Mouse (Mus musculus): ENCODE results near the gene Anks1. TPM values are rescaled to one million over a fixed set of nuclear protein-coding genes. Genes with fewer than 3 reads are reported as not detected.
"Not testable (repeated sequence)": the region's sequence is repeated elsewhere in the genome, so short reads cannot be mapped to it uniquely, and the experiment has no call there.

Anks1 gene
- polyA plus RNA-seq, 1 experiment from 2014 or later, result 18.7 TPM

DNA sequence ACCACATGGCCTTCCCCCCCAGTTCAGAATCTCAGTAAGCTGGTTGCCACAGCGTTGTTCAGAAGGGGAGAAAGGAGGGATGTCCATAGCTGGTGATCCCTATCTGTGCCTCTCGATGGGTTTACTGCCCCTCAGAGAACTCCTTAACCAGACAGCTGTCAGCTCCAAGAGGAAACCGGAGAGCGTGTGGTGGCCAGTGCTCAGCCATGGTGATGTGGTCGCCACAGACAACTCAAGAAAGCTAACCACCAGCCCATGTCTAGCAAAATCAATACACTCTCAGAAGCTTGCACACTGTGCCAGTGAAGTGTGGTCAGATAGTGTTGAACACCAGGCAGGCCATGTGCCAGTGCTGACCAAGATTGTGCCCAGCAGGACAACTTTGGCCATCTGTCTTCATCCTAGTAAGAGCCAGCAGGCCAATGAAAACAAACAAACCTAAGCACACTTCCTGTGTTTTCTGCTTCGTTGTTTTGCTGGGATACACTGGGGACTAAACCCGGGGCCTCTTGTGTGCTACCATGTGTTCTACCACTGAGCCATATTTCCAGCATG lies 73.7 kb downstream of the Anks1 start:
- H3K27me3 ChIP-seq (ENCODE audit: insufficient read depth, low read length), result no peaks in the 10 kb centered on the region
- no peak for TF ChIP-seq CTCF (IDR thresholded peaks at IDR 0.05; ENCODE audit: low read depth)
- H3K36me3 ChIP-seq (ENCODE audit: insufficient read depth), result peaks cover 45% of the 10 kb centered on the region
- ATAC-seq (ENCODE audit: insufficient read depth) (no peak), DNase-seq (no peak)
- H3K4me2 ChIP-seq, result no peak overlapping the region
- 70% methylated on average over 7 of the region's 7 CpGs for WGBS
- H3K4me1 ChIP-seq (ENCODE audit: insufficient read depth), result no peaks in the 10 kb centered on the region
- no peak overlapping the region for H3K27ac ChIP-seq (ENCODE audit: low read depth)
- no peak overlapping the region for H3K9ac ChIP-seq
- no peak overlapping the region for H3K4me3 ChIP-seq (ENCODE audit: low read depth, low read length)
- no peaks in the 10 kb centered on the region for H3K9me3 ChIP-seq (ENCODE audit: low read depth, low read length)

DNA sequence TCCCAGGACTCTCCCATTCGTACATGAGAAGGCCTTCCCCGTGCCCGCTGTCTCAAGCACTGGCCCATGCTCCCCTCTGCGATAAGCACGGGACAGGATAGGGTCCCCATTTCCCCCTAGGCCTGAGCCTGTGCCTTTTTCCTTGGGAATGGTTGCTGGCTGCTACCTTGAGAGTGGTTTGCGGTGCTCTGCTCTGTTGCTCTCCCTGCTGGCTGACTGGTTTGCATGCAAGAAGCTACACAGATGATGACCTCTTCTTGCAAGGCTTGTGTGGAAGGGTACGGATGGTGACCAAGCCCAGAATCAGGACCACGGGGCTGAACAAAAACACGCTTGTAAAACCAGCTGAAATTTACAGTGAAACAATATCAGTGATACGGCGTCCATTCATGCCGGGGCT lies 75.3 kb downstream of the Anks1 start:
- DNase-seq (peak; percentile 33), ATAC-seq (ENCODE audit: insufficient read depth) (no peak)
- Histone ChIP-seq H3K9ac (no peak overlapping the region), H3K27ac (ENCODE audit: low read depth) (no peak overlapping the region), H3K4me2 (no peak overlapping the region), H3K4me3 (ENCODE audit: low read depth, low read length) (no peak overlapping the region), H3K9me3 (ENCODE audit: low read depth, low read length) (no peaks in the 10 kb centered on the region), H3K27me3 (ENCODE audit: insufficient read depth, low read length) (no peaks in the 10 kb centered on the region), H3K36me3 (ENCODE audit: insufficient read depth) (peaks cover 41% of the 10 kb centered on the region), H3K4me1 (ENCODE audit: insufficient read depth) (no peaks in the 10 kb centered on the region)
- WGBS, result 87% methylated on average over 12 of the region's 12 CpGs
- peak; percentile 53 for TF ChIP-seq CTCF (IDR thresholded peaks at IDR 0.05; ENCODE audit: low read depth)

DNA sequence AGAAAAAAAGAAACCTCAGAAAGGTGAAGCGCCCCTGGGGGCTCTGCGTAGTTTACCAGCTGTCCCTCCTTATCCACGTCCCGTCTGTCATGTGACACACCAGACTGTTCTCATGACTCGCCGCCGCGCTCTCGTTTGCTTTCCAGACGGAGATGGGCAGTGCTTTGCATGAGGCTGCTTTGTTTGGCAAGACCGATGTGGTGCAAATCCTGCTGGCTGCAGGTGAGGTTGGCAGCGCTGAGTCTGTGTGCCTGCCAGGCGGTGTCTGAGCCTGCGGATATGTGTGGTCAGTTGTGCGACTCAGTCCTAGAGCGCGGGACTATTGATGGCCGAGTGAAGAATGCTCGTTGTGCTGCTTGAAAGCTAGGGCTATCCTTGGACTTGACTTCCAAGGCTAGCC lies 77.0 kb downstream of the Anks1 start:
- WGBS, result 94% methylated on average over 19 of the region's 19 CpGs
- no peak for ATAC-seq (ENCODE audit: insufficient read depth)

DNA sequence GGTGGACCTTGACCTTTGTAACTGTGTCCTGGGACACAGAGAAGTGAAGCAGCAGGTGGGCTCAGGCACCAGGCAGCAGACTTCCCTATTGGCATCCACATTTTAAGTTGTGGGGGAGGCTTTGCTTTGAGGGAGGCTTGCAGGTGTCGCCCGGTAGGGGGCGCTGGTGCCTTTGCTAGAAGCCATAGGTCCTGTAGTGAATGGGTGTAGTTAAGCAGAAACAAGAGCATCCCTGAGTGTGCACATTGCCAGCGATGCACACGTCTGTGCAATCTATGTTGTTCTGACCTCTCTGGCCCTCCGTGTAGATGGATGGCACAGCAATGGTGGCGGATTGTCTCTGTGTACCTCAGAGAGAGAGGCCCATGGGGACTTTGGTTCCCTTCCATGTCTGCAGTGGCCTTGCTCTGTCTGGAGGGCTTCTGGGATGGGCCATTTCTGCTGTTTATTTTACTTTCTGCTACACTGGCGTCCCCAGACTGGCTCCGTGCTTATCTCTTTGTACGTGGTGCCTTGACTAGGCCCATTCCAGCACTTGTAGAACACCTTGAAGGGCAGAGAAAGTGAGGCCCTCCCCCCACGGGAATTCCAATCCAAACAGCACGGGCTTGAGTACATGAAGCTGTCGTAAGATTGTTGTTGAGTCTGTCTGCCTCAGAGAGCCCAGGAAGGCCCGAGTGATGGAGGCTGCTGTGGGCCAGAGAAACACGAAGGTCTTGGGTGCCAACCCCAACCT lies 80.9 kb downstream of the Anks1 start:
- Histone ChIP-seq H3K4me1 (ENCODE audit: insufficient read depth) (no peaks in the 10 kb centered on the region), H3K9ac (no peak overlapping the region; the same call in 1 of the 2 replicates), H3K4me3 (ENCODE audit: low read depth, low read length) (no peak overlapping the region), H3K9me3 (ENCODE audit: low read depth, low read length) (no peaks in the 10 kb centered on the region), H3K27ac (ENCODE audit: low read depth) (peak overlapping the region; percentile 60; the same call in 1 of the 2 replicates), H3K4me2 (no peak overlapping the region), H3K36me3 (ENCODE audit: insufficient read depth) (peaks cover 71% of the 10 kb centered on the region), H3K27me3 (ENCODE audit: insufficient read depth, low read length) (no peaks in the 10 kb centered on the region)
- peak; percentile 98 for TF ChIP-seq CTCF (IDR thresholded peaks at IDR 0.05; ENCODE audit: low read depth)
- ATAC-seq (ENCODE audit: insufficient read depth) (peak; percentile 68), DNase-seq (peak; percentile 92)
- 13% methylated on average over 15 of the region's 15 CpGs for WGBS

More for the DNA sequence above, 77.0 kb downstream of the Anks1 start:
- no peaks in the 10 kb centered on the region for H3K9me3 ChIP-seq (ENCODE audit: low read depth, low read length)
- no peaks in the 10 kb centered on the region for H3K4me1 ChIP-seq (ENCODE audit: insufficient read depth)
- no peak overlapping the region for H3K4me2 ChIP-seq
- no peak for DNase-seq
- TF ChIP-seq CTCF (IDR thresholded peaks at IDR 0.05; ENCODE audit: low read depth), result no peak
- H3K27ac ChIP-seq (ENCODE audit: low read depth), result no peak overlapping the region
- H3K4me3 ChIP-seq (ENCODE audit: low read depth, low read length), result no peak overlapping the region
- H3K27me3 ChIP-seq (ENCODE audit: insufficient read depth, low read length), result no peaks in the 10 kb centered on the region
- H3K36me3 ChIP-seq (ENCODE audit: insufficient read depth), result peaks cover 49% of the 10 kb centered on the region
- H3K9ac ChIP-seq, result no peak overlapping the region

DNA sequence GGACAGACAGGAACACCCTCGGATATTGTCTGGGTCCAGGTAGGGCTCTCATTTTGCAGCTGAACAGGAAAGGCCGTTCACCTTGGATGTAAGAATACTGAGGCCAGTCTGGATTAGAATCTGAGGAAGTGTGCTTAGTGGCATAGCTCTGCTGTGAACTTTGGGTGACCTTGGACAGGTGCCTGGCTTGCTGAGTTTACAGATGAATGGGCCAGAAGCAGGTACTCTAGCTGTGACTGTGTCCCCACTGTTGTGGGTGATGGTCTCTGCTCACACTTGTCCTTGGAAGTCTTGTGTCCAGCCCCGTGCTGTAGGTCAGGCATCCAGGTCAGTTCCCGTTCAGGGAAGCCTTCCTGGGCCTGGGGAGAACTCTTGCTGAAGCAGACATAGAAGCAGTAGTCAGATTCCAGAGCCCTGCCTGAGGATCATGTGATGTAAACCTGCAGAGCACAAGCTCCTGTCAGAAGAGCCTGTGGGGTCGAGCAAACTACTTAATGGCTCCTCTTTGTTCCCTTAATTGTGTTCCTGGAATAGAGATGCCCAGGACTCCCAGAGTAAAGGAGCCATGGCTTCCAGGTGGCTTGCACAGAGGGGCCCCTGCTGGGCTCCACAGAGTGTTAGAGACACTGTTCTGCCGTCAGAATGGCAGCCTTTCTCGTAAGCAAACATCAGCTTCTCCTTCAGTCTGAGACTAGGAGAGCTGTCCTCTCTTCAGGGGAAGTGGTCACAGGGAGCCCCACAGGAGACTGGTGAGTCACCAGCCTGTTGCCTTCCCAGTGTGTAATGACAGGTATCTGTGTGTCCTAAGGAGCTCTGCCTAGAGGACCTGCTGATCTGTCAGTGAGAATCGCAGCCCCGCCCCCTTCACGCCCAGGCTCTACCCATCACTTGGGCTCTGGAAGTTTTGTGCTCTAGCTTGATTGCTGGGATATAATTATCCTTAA lies 85.2 kb downstream of the Anks1 start:
- Histone ChIP-seq H3K36me3 (ENCODE audit: insufficient read depth) (peaks cover 73% of the 10 kb centered on the region), H3K9me3 (ENCODE audit: low read depth, low read length) (no peaks in the 10 kb centered on the region), H3K9ac (no peak overlapping the region), H3K27ac (ENCODE audit: low read depth) (0 out of 2 replicates have a peak overlapping the region, but pooled peaks have one; percentile 3), H3K27me3 (ENCODE audit: insufficient read depth, low read length) (no peaks in the 10 kb centered on the region), H3K4me2 (no peak overlapping the region), H3K4me3 (ENCODE audit: low read depth, low read length) (no peak overlapping the region), H3K4me1 (ENCODE audit: insufficient read depth) (no peaks in the 10 kb centered on the region)
- DNase-seq (peak; percentile 33), ATAC-seq (ENCODE audit: insufficient read depth) (no peak)
- no peak for TF ChIP-seq CTCF (IDR thresholded peaks at IDR 0.05; ENCODE audit: low read depth)
- 53% methylated on average over 10 of the region's 10 CpGs for WGBS

GRCm38 (mm10) chr17:27996320-27996719 lies 87.2 kb downstream of the Anks1 start:
- H3K9ac ChIP-seq, result no peak overlapping the region
- H3K9me3 ChIP-seq (ENCODE audit: low read depth, low read length), result no peaks in the 10 kb centered on the region
- no peak overlapping the region for H3K4me2 ChIP-seq
- DNase-seq (no peak), ATAC-seq (ENCODE audit: insufficient read depth) (no peak)
- WGBS, result 80% methylated on average over 4 of the region's 4 CpGs
- peaks cover 64% of the 10 kb centered on the region for H3K36me3 ChIP-seq (ENCODE audit: insufficient read depth)
- no peaks in the 10 kb centered on the region for H3K27me3 ChIP-seq (ENCODE audit: insufficient read depth, low read length)
- no peak overlapping the region for H3K4me3 ChIP-seq (ENCODE audit: low read depth, low read length)
- no peak for TF ChIP-seq CTCF (IDR thresholded peaks at IDR 0.05; ENCODE audit: low read depth)
- H3K27ac ChIP-seq (ENCODE audit: low read depth), result no peak overlapping the region
- H3K4me1 ChIP-seq (ENCODE audit: insufficient read depth), result no peaks in the 10 kb centered on the region

GRCm38 (mm10) chr17:27997212-27997611 lies 88.1 kb downstream of the Anks1 start:
- H3K4me2 ChIP-seq, result no peak overlapping the region
- no peaks in the 10 kb centered on the region for H3K4me1 ChIP-seq (ENCODE audit: insufficient read depth)
- 79% methylated on average over 12 of the region's 12 CpGs for WGBS
- DNase-seq (no peak), ATAC-seq (ENCODE audit: insufficient read depth) (no peak)
- H3K4me3 ChIP-seq (ENCODE audit: low read depth, low read length), result no peak overlapping the region
- H3K9ac ChIP-seq, result no peak overlapping the region
- TF ChIP-seq CTCF (IDR thresholded peaks at IDR 0.05; ENCODE audit: low read depth), result no peak
- H3K36me3 ChIP-seq (ENCODE audit: insufficient read depth), result peaks cover 56% of the 10 kb centered on the region
- H3K9me3 ChIP-seq (ENCODE audit: low read depth, low read length), result no peaks in the 10 kb centered on the region
- no peaks in the 10 kb centered on the region for H3K27me3 ChIP-seq (ENCODE audit: insufficient read depth, low read length)
- no peak overlapping the region for H3K27ac ChIP-seq (ENCODE audit: low read depth)

- H3K27me3 ChIP-seq (ENCODE audit: insufficient read depth, low read length); H3K4me2 ChIP-seq; DNase-seq; H3K9me3 ChIP-seq (ENCODE audit: low read depth, low read length); H3K4me3 ChIP-seq (ENCODE audit: low read depth, low read length); H3K9ac ChIP-seq; ATAC-seq (ENCODE audit: insufficient read depth); H3K4me1 ChIP-seq (ENCODE audit: insufficient read depth): not testable (repeated sequence)
- Histone ChIP-seq H3K36me3 (ENCODE audit: insufficient read depth) (peaks cover 41% of the 10 kb centered on the region), H3K27ac (ENCODE audit: low read depth) (peak overlapping the region; percentile 46; the same call in 1 of the 2 replicates)
- WGBS, result 64% methylated on average over 13 of the region's 13 CpGs
Observed at GRCm38 (mm10) chr17:27999683-28000273, 90.7 kb downstream of the Anks1 start.
